Mouse (Mus musculus) limb, embryonic 12.5 days (tissue): ENCODE results near the gene Narf. TPM values are rescaled to one million over a fixed set of nuclear protein-coding genes. Genes with fewer than 3 reads are reported as not detected.

Source experiments
- ATAC-seq: fragments of 200-750 bp; cut with Nextera tagmentation; 2 replicates; pipeline ENCODE4 v1.8.0; 2017; ENCODE audit warnings: low read depth, moderate TSS enrichment; ENCODE audit not compliant: insufficient number of reproducible peaks, insufficient read depth, low FRiP score, low TSS enrichment
- H3K27ac ChIP-seq: fragments of 300-500 bp; sonication (generic); 2 replicates; pipeline ENCODE4 v1.5.1; 2016; ENCODE audit warnings: mild to moderate bottlenecking, moderate library complexity
- H3K27me3 ChIP-seq: fragments of 300-500 bp; sonication (generic); 2 replicates; pipeline ENCODE4 v1.6.1; 2016; ENCODE audit warnings: mild to moderate bottlenecking, moderate library complexity
- H3K36me3 ChIP-seq: fragments of 300-500 bp; sonication (generic); 2 replicates; pipeline ENCODE4 v1.6.1; 2016; ENCODE audit warnings: mild to moderate bottlenecking, moderate library complexity
- H3K4me1 ChIP-seq: fragments of 300-500 bp; sonication (generic); replicated peaks from 2 replicates; pipeline ENCODE4 v1.6.1; 2016
- H3K4me2 ChIP-seq: fragments of 300-500 bp; sonication (generic); 2 replicates; pipeline ENCODE4 v1.6.1; 2016; ENCODE audit warnings: mild to moderate bottlenecking, moderate library complexity
- H3K4me3 ChIP-seq: fragments of 300-500 bp; sonication (generic); replicated peaks from 2 replicates; pipeline ENCODE4 v1.5.1; 2016; ENCODE audit warnings: mild to moderate bottlenecking
- H3K9ac ChIP-seq: fragments of 300-500 bp; sonication (generic); replicated peaks from 2 replicates; pipeline ENCODE4 v1.6.1; 2016; ENCODE audit warnings: mild to moderate bottlenecking, moderate library complexity
- H3K9me3 ChIP-seq: fragments of 300-500 bp; sonication (generic); 2 replicates; pipeline ENCODE4 v1.6.1; 2016; ENCODE audit warnings: mild to moderate bottlenecking, moderate library complexity
- WGBS: fragments of 180-500 bp; shearing (Covaris S2); methylation state at CpG from one replicate; pipeline ENCODE4 v1.1.7; 2016; 5-methylcytosine and 5-hydroxymethylcytosine counted together
- polyA plus RNA-seq: library from polyadenylated mRNA; unstranded; fragments of >200 nt; fragmentation: Nextera tagmentation; extraction: Ambion mirVana; gene quantifications from 2 replicates; pipeline ENCODE4 v1.2.1, GENCODE M21; 2016

Narf gene
- polyA plus RNA-seq, 1 experiment from 2014 or later = 68.4 TPM

- no peak for ATAC-seq
- Histone ChIP-seq H3K4me2 (no peak overlapping the region), H3K9ac (no peak overlapping the region), H3K27ac (no peak overlapping the region), H3K27me3 (no peaks in the 10 kb centered on the region), H3K4me3 (no peak overlapping the region), H3K36me3 (peaks cover 86% of the 10 kb centered on the region), H3K9me3 (no peaks in the 10 kb centered on the region), H3K4me1 (no peaks in the 10 kb centered on the region)
- WGBS = 96% methylated on average over 5 of the region's 5 CpGs
Observed at GRCm38 (mm10) chr11:121294771-121295170, 57.7 kb downstream of the Narf start.

- WGBS = 88% methylated on average over 8 of the region's 8 CpGs
- ATAC-seq = no peak
- H3K36me3 ChIP-seq = peaks cover 88% of the 10 kb centered on the region
- no peaks in the 10 kb centered on the region for H3K27me3 ChIP-seq
- H3K9me3 ChIP-seq = no peaks in the 10 kb centered on the region
- no peak overlapping the region for H3K4me2 ChIP-seq
- H3K4me3 ChIP-seq = no peak overlapping the region
- no peak overlapping the region for H3K27ac ChIP-seq
- no peaks in the 10 kb centered on the region for H3K4me1 ChIP-seq
- H3K9ac ChIP-seq = no peak overlapping the region
Observed at GRCm38 (mm10) chr11:121298493-121298892, 61.4 kb downstream of the Narf start.

- H3K4me2 ChIP-seq = no peak overlapping the region
- H3K36me3 ChIP-seq = peaks cover 93% of the 10 kb centered on the region
- 93% methylated on average over 9 of the region's 9 CpGs for WGBS
Observed at GRCm38 (mm10) chr11:121300265-121300664, 63.2 kb downstream of the Narf start.

GRCm38 (mm10) chr11:121305371-121305770 is 68.3 kb downstream of the Narf start:
- WGBS = 93% methylated on average over 6 of the region's 6 CpGs
- Histone ChIP-seq H3K9ac (no peak overlapping the region), H3K9me3 (peaks cover 2% of the 10 kb centered on the region), H3K36me3 (peaks cover 94% of the 10 kb centered on the region), H3K4me1 (no peaks in the 10 kb centered on the region), H3K4me2 (no peak overlapping the region), H3K27me3 (no peaks in the 10 kb centered on the region), H3K4me3 (no peak overlapping the region), H3K27ac (no peak overlapping the region)
- no peak for ATAC-seq

More at GRCm38 (mm10) chr11:121300265-121300664, 63.2 kb downstream of the Narf start:
- H3K9me3 ChIP-seq = no peaks in the 10 kb centered on the region
- H3K4me3 ChIP-seq = no peak overlapping the region
- no peaks in the 10 kb centered on the region for H3K27me3 ChIP-seq
- ATAC-seq = no peak
- no peak overlapping the region for H3K9ac ChIP-seq
- H3K4me1 ChIP-seq = no peaks in the 10 kb centered on the region
- no peak overlapping the region for H3K27ac ChIP-seq

Other genes with a start within 250 kb of the Narf start
- gene Csnk1d, start 245.9 kb upstream of the Narf start, polyA plus RNA-seq = 154 and 157 TPM in 2 replicates
- not detected in 2 replicates for gene Cd7, start 197.8 kb upstream of the Narf start, polyA plus RNA-seq
- not detected in 2 replicates for gene Sectm1b, start 173.7 kb upstream of the Narf start, polyA plus RNA-seq
- gene Sectm1a, start 156.0 kb upstream of the Narf start, polyA plus RNA-seq = not detected in 2 replicates
- gene Tex19.2, start 118.6 kb upstream of the Narf start, polyA plus RNA-seq = not detected in 2 replicates
- not detected in 2 replicates for gene Tex19.1, start 91.1 kb upstream of the Narf start, polyA plus RNA-seq
- gene Uts2r, start 77.0 kb upstream of the Narf start, polyA plus RNA-seq = 0.39 and 0.41 TPM in 2 replicates
- gene Hexdc, start 32.8 kb upstream of the Narf start, polyA plus RNA-seq = 9.5 and 10.6 TPM in 2 replicates
- 16.3 and 17.5 TPM in 2 replicates for gene Ogfod3, start 32.5 kb upstream of the Narf start, polyA plus RNA-seq
- gene Cybc1, start 7.9 kb upstream of the Narf start, polyA plus RNA-seq = 36.3 and 40.1 TPM in 2 replicates
- 11.2 and 12.5 TPM in 2 replicates for gene Foxk2, start 22.7 kb downstream of the Narf start, polyA plus RNA-seq
- 98.9 and 99.6 TPM in 2 replicates for gene Wdr45b, start 117.2 kb downstream of the Narf start, polyA plus RNA-seq
- 5.5 and 6.0 TPM in 2 replicates for gene Rab40b, start 151.0 kb downstream of the Narf start, polyA plus RNA-seq
- 7.6 and 8.9 TPM in 2 replicates for gene Fn3krp, start 184.1 kb downstream of the Narf start, polyA plus RNA-seq
- gene Fn3k, start 197.7 kb downstream of the Narf start, polyA plus RNA-seq = 0.50 and 0.59 TPM in 2 replicates
- 48.9 and 50.7 TPM in 2 replicates for gene Tbcd, start 214.7 kb downstream of the Narf start, polyA plus RNA-seq